Mouse (Mus musculus) hindbrain, embryonic 14.5 days (tissue): ENCODE measurements at regions not wholly inside any gene's neighbourhood (a gene's known extent, or its start where the extent isn't known, plus 50 kb on each side); places are given as distances from the start of the nearest gene placed in this dataset.

ENCODE experiments used
- ATAC-seq: fragments of 200-750 bp; cut with Nextera tagmentation; 2 replicates; pipeline ENCODE4 v1.8.0; 2017; ENCODE audit warnings: moderate number of reproducible peaks, mild to moderate bottlenecking, moderate TSS enrichment, moderate library complexity; ENCODE audit not compliant: low FRiP score
- DNase-seq: peaks from one replicate; pipeline ENCODE4 v3.0.0-alpha.2; 2015; ENCODE audit warnings: low spot score
- H3K27ac ChIP-seq: fragments of 300-500 bp; sonication (generic); 2 replicates; pipeline ENCODE4 v1.5.1; 2014; ENCODE audit warnings: mild to moderate bottlenecking, moderate library complexity
- H3K27me3 ChIP-seq: fragments of 300-500 bp; sonication (generic); 2 replicates; pipeline ENCODE4 v1.6.1; 2014; ENCODE audit warnings: mild to moderate bottlenecking, low read length, mixed read lengths; ENCODE audit not compliant: control insufficient read depth, insufficient read depth
- H3K36me3 ChIP-seq: fragments of 300-500 bp; sonication (generic); replicated peaks from 2 replicates; pipeline ENCODE4 v1.6.1; 2014; ENCODE audit not compliant: control insufficient read depth, insufficient read depth
- H3K4me1 ChIP-seq: fragments of 300-500 bp; sonication (generic); replicated peaks from 2 replicates; pipeline ENCODE4 v1.6.1; 2014; ENCODE audit warnings: antibody characterized with exemption, low read length, mixed read lengths; ENCODE audit not compliant: control insufficient read depth, insufficient read depth
- H3K4me2 ChIP-seq: fragments of 300-500 bp; sonication (generic); replicated peaks from 2 replicates; pipeline ENCODE4 v1.6.1; 2014; ENCODE audit warnings: mild to moderate bottlenecking, moderate library complexity
- H3K4me3 ChIP-seq: fragments of 300-500 bp; sonication (generic); replicated peaks from 2 replicates; pipeline ENCODE4 v1.5.1; 2014; ENCODE audit warnings: mild to moderate bottlenecking, low read length
- H3K9ac ChIP-seq: fragments of 300-500 bp; sonication (generic); 2 replicates; pipeline ENCODE4 v1.6.1; 2014
- H3K9me3 ChIP-seq: fragments of 300-500 bp; sonication (generic); 2 replicates; pipeline ENCODE4 v1.6.1; 2016; ENCODE audit warnings: low read length; ENCODE audit not compliant: control insufficient read depth
- WGBS: fragments of 180-500 bp; shearing (Covaris S2); extraction: QIAGEN DNeasy Blood & Tissue Kit; methylation state at CpG from one replicate; pipeline ENCODE4 v1.1.7; 2014; 5-methylcytosine and 5-hydroxymethylcytosine counted together

DNA sequence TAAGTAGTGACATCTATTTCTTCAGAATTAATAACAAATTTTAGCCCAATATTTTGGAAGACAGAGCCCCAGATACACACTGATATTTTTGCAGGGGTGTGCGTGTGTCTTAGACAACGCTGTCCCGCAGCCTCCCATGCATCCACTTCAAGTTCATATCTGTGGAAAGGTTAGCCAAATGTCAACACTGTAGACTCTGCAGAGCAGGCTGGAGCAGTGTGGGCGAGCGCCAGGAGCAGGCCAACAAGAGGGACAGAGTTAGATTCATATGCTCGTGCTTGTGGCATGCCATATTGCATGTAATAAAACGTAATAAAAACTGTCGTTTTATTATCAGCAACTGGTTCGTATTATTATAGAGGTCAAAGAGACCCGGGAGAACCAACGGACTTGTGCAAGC lies 57.3 kb upstream of the Rxfp2 start:
- ATAC-seq (no peak), DNase-seq (no peak)
- H3K27ac ChIP-seq: no peak overlapping the region
- H3K4me1 ChIP-seq: 0 out of 2 replicates have a peak, but pooled peaks cover 6% of the 10 kb centered on the region
- H3K4me3 ChIP-seq: no peak overlapping the region
- no peak overlapping the region for H3K9ac ChIP-seq
- whole genome bisulfite sequencing: 90% methylated on average over 11 of the region's 11 CpGs
- no peak overlapping the region for H3K4me2 ChIP-seq
- H3K27me3 ChIP-seq: no peaks in the 10 kb centered on the region
- no peaks in the 10 kb centered on the region for H3K9me3 ChIP-seq
- no peaks in the 10 kb centered on the region for H3K36me3 ChIP-seq

DNA sequence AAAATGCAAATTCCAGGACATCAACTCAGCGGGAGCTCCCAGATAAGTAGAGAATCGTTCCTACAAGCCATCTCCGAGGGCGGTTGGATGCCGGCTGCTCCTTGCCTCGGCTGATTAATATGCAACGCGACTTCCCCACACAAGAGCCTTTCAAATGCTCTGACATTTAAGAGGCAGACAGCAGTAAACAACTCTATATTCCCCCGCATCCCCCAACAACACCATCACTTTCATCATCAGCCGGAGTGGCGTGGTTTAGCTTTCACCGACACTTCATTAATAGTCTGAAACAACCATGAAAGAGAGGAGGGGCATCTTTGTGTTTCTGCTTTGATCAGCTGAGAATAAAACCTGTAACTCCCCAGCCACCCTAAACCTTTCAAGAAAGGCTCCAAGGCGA lies 53.7 kb upstream of the Rxfp2 start:
- Histone ChIP-seq H3K4me2 (peak overlapping the region; percentile 35), H3K27ac (peak overlapping the region; percentile 61), H3K36me3 (no peaks in the 10 kb centered on the region), H3K9me3 (no peaks in the 10 kb centered on the region), H3K27me3 (no peaks in the 10 kb centered on the region), H3K4me1 (0 out of 2 replicates have a peak, but pooled peaks cover 6% of the 10 kb centered on the region), H3K4me3 (no peak overlapping the region), H3K9ac (0 out of 2 replicates have a peak overlapping the region, but pooled peaks have one; percentile 17)
- peak; percentile 48; the same call in 1 of the 2 replicates for ATAC-seq
- DNase-seq: no peak
- WGBS: 9% methylated on average over 13 of the region's 13 CpGs
